Mouse (Mus musculus): Measurements from ENCODE around the gene F11r.

Gene F11r

DNA sequence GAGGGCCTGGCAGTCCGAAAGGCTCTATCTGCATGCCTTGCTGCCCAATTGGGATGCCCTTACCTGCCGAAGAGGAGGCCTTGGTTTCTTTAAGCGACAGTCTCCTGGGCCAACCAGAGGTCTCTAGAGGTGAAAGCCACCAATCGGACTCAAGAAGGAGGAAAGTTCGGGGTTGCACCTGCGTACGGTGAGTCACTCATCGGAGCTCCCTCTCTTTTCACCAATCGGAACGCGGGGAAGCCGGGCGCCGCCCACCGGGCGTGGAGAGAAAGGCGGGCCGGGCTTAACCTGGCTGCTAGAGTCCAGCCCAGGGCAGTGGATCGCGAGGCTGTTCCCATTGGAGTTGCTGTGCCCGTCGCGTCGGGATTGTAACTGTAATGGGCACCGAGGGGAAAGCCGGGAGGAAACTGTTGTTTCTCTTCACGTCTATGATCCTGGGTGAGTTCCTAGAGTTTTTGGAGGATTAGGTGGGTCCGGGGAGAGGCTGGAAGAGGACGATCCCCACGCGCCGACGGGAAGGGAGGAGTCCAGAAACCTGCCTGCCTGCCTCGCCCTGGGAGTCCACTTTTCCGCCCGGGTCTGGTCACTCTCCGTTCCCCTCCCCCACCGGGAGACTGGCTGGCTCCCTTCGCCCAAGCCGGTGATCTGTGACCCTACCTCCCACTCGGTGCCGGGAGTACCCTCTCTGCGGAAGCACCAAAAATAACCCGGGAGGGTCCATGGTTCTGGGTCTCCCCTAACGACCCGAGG is at the start of gene F11r:
TSS of gene F11r (plus strand) at position 272 of the 750 bp plus-strand sequence.
- DNase-seq (ENCODE audit: low read depth, low spot score) = peak; percentile 4

DNA sequence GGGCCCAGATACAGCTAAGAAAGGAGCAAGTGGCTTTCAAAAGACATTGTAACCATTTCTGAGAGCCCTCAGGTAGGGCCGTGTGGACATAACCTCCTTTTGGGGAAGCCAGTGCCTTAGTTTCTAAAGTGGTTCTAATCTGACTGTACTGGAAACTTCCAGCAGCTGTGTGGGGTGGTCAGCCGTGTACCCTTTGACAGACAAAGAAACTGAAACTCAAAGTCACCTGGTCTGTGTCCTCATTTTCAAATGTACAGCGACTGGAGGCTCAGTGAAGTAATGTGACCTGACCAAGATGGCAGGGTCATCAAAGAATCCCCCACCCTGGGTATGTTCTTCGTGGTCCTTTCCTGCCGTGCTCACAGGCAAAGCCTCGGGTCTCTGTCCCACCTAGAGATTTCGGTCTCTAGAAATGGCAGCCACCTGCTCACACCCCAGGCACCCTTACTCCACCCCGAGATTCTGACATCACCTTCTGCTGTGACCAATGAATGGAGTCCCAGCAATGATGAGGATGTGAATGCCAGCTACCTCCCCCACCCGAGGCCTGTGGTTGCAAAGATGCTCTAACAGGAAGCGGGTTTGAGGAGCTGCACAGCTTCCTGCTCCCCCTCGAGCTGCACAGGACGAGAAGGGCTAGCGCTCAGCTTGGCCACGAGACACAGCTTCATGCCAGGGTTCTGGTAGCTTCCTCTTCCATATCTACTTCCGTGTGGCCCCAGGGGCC is 48.8 kb upstream of the F11r start, which contains the start of gene Arhgap30:
TSS of gene Arhgap30 (plus strand) at position 579 of the 727 bp plus-strand sequence.
- DNase-seq (ENCODE audit: low read depth, low spot score) = no peak

DNA sequence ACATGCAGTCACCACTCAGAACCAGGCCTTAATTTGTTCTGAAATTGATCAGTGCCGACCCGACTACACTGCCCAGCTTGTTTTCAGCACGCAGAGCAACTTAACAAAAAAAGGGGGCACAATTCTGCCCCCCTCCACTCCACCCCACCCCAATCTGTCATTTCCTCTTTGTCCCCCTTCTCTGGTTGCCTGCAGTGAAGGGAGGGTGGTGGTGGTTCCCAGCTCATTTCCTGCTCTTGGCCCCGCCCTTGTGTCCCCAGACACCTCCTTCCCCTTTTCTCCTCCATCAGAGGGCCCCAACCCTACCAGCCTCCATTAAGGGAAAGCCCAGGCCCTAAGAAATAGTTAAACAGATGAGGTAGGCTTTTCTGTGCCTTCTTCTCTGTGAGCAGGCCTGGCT is 47.2 kb upstream of the F11r start:
- no peak for DNase-seq (ENCODE audit: low read depth, low spot score)

DNA sequence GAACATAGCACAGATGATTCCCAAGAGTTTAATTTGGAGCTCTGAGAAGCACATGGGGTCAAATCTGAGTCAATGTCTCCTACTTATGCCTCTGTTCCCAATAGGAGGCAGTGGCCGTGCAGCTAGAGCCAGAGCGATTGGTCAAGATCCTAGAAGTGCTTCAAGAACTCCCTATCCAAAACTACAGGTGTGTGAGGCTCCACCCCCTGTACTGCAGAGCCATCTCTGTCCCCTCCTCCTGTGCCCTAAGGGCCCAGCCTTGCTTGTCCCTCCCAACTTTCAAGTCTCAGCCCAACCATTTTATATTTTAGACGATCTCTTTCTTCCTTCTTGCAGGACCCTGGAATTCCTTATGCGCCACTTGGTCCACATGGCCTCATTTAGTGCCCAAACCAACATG is 35.5 kb upstream of the F11r start:
- no peak for DNase-seq (ENCODE audit: low read depth, low spot score)

DNA sequence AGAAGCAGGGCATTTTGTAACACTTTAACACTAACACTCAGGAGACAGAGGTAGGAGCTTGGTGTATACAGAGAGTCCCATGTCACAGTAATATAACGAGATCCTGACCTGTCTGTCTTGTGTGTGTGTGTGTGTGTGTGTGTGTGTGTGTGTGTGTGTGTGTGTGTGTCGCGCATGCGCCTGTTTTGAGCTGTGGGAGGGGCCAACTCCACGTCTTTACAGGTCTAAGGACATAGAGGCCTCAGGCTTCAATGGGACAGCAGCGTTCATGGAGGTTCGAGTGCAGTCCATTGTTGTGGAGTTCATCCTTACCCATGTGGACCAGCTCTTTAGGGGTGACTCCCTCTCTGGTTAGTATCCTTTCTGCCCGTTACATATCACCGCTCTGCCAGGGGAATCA is 34.3 kb upstream of the F11r start:
- DNase-seq (ENCODE audit: low read depth, low spot score) = no peak

DNA sequence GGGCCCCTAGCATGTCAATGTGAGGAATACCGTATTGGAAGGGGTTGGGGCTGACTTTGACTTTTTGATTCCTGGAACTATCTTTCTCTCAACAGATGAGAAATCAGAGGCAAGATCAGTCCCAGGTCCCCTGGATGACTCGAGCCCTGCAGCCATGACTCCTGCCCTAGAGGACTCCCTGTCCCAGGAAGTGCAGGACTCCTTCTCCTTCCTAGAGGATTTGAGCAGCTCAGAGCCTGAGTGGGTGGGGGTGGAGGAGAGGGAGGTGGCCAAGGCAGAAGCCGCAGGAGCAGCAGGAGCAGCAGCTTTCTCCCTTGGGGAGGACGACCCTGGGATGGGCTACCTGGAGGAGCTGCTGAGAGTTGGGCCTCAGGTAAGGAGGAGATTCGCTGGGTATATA is 30.1 kb upstream of the F11r start:
- no peak for DNase-seq (ENCODE audit: low read depth, low spot score)

DNA sequence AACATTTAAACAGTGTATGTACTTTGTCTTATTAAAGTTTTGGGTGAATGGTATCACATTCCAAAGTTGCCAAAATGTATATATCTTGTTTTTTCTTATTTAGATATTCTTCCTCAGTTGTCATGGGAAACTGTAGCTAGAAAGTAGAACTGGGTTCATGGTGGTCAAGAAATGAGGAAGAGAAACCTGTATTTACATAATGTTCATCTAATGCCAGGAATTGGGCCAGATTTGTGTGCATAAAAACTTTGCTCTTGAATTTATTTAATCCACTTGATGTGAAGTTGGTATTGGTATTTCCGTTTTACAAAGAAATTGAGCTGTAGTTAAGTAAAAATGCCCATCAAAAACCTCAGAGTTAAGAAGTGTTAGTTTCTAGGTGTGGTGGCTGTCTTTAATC is 27.1 kb upstream of the F11r start:
- no peak for DNase-seq (ENCODE audit: low read depth, low spot score)

DNA sequence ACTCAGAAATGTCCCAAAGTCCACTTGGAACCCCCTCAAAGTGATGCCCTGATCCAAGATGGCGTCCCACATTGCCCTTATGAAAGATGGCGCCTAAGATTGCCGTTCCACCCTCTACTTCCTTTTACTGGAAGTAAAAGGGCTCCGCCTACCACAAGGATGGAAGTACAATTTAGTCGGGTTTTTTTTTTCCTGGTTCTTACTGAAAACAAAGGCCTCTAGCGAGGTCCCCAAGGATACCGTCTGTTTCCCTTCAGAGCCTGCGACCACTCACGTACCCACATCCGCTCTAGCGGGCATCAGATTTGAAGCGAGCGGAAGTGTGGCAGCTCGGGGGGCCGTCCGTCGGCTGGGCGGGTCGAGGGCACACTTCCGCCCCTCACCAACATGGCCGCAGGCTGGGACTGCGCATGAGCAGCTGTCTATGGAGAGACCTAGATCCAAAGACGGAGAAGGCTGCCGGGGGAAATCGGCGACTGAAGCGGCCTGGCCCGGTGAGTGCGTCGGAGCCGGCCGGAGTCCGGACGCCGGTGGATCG is 26.3 kb upstream of the F11r start, which contains the start of gene Usf1:
TSS of gene Usf1 (plus strand) at position 367 of the 538 bp plus-strand sequence.
- DNase-seq (ENCODE audit: low read depth, low spot score) = peak; percentile 79

DNA sequence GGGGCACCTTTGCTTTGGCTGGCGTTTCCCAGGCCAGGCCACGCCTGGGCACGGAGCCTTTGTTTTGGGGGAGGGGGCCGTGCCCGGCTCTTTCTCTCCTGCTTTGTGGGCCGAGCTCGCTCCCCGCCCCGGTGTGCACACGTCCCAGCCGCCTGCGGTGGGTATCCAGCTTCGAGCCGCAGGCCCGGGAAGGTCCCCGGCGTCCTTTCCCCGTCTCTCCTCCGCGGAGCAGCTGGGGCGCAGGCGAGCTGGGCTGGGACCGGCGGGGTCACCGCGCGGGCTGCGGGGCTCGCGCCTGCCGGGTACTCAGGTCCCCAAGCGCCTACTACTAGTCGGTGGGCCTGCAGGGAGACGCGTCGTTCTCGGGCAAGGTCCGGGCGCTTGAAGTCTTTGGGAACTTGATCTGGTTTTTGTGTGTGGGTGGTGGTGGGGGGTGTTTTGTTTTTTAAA is 25.8 kb upstream of the F11r start:
- no peak for DNase-seq (ENCODE audit: low read depth, low spot score)

DNA sequence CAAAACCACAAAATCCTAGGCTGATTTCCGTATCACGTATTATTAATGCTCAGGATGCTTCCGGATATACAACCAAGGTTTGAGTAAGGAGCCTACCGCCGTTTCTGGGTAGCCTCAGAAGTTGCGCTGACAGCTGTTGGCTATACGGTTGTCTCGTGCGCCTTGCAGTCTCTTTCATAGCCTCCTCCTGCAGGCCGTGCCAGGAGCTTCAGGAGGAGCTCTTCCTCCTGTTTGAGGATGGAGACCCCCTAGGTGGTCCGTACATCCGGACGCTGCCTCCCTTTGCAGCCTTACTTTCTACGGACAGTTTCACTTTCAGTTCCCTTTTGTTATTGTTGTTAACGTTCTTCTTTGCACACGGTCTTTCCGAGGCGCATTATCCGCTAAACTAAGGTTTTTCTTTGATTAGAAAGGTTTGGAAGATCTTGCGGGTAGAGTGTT is 25.3 kb upstream of the F11r start:
- DNase-seq (ENCODE audit: low read depth, low spot score) = no peak

DNA sequence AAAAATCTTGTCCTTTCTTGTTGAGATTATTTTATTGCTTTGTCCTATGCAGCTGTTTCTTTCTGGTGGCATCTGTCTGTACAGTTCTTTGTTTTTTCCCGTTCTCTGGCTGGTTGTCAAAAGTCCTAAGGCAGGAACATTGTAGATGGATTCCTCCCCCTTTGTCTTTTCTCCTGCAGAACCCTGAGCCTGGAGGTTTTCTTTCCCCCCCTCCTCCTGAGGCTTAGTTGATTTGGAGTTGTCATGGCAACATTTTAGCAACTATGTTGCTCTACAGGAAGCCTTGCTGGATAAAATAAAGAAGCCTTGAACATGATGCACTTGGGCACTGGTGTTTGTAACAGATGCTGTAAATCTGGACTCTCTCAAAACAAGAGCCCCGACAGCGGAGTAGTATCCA is 24.9 kb upstream of the F11r start:
- DNase-seq (ENCODE audit: low read depth, low spot score) = no peak

DNA sequence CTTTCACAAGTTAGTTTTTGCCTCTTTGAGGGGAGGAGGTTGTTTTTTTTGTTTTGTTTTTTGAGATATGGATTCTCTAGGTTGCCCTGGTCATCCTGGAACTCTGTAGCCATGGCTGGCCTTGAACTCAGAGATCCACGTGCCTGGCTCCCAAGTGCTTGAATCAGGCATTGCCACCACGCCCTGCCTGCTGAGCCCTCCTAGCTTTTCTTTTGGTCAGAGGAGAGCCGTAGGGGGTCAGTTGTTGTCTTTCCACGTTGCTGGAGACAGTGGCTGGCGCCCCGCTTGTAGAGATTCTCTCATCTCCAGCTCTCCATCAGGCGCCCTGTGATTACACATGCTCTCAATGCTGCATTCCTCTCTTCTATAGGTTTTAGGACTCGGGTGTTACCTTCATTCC is 23.7 kb upstream of the F11r start:
- DNase-seq (ENCODE audit: low read depth, low spot score) = no peak

DNA sequence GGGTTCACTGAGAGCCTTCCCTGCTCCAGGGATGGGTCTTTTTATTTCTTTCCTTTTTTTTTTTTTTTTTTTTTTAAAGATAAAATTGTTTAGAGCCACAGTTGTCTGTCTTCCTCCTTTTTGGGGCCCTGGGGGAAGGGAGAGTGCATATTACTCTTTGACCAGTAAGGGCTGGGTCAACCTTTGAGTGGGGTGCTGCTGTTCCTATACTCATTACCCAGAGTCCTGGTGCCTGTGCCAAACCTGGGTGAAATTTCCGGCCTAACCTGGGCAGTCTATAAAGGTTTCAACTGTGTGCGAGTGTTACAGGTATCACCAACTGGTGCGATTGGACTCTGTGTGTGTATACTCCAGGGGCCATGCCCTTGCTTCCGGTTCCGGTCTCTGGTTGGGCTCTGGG is 18.7 kb upstream of the F11r start, which contains the start of gene Tstd1:
TSS of gene Tstd1 (plus strand) at position 213 of the 400 bp plus-strand sequence.
- DNase-seq (ENCODE audit: low read depth, low spot score) = no peak

DNA sequence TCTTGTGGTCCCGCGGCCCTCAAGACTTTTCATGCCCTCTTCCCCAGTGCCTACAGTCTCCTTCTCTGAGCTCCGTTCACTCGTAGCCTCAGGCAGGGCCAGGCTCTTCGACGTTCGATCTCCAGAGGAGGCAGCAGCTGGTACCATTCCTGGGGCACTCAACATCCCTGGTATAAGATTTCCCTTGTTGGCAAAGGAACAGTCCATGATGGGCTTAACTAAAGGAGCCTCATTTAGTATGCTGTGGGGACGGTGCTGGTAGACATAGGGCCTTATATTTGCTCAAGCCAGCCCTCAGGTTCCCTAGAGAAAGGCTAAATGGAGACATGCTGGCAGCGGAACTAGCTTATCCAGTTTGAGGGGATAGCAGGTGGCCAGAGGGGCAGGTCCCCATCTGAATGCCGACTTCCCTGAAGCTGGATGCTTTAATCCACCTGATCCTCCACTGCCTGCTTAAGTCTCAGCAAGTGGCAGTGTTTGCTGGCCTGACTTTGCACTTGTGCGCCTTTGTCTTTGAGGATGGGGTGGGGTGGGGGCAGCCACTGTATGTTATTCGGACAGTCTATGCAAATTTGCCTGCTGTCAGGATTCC is 17.9 kb upstream of the F11r start:
- DNase-seq (ENCODE audit: low read depth, low spot score) = no peak

DNA sequence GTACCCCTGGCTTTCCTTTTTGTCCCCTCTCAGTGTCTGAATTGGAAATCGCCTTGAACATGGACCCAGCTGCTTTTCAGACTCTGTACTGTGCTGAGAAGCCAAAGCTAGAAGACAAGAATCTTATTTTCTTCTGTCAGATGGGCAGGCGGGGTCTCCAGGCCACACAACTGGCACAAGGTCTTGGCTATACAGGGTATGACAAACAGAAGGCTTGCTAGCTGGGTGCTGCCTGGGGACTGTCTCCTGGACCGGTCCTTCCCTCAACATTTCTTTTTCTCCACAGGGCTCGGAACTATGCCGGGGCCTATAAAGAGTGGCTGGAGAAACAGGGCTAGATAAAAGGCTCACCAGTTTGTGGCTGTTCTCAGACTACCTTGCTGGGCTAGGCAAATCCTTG is 17.4 kb upstream of the F11r start:
- DNase-seq (ENCODE audit: low read depth, low spot score) = no peak

DNA sequence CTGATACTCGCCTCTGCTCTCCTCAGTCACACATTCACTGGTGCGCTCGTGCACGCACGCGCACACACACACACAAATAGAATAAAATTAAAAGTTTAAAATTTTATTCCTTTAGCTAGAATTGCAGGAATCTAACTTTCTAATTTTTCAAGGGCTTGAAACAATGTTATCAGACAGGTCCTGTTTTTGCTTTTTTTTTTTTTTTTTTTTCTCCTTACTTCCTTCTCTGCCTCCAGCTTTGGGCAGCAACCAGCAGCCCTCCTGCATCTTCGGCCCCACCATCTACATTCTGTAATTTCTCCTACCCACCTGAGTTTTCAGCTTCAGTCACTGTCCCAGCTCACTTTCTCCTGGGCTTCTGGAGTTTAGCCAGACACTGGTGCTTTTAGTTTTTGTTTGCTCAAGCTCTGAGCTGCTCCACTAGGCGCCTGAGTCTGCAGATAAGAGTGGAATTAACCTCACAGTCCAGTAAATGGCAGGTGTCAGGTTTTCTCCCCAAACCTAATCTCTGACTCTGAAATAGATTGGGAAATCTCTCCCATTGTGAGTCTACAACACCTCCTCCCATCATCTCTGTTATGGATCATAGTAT is 14.7 kb upstream of the F11r start:
- DNase-seq (ENCODE audit: low read depth, low spot score) = no peak

DNA sequence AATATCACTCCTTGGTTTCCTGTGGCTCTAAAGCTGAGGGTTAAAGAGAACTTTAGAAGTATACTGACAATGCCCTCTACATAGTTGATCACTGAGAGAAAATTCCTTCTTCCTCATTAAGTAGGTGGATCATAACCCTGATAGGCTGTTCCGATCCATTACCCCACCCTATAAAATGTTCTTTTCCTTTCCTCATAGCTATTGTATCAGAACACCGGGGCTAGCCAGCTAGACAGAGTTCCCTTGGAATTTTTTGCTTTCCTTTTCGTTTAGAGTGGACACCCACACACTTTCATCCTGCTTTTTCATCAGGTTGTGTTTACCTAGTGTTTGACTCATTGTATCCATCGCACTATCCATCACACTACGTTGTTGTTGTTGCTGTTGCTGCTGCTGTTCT is 12.7 kb upstream of the F11r start:
- no peak for DNase-seq (ENCODE audit: low read depth, low spot score)

DNA sequence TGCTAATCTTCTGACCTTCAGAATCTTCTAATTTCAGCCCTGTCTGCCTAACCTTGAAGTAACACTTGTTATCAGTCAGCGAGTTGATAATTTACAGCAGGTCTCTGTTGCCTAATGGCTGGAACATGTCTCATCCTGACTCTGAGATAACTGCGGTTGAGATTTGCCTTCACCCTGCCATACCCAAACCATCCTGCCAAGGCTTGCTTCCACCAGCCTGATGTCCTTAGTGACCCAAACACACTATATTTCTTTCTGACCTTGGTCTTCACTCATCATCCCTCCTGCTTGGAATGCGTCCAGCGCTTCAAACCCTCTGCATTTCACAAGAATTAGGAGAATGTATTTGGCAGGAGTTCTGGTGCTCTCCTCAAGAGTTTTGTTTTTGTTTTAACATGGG is 12.2 kb upstream of the F11r start:
- DNase-seq (ENCODE audit: low read depth, low spot score) = no peak

DNA sequence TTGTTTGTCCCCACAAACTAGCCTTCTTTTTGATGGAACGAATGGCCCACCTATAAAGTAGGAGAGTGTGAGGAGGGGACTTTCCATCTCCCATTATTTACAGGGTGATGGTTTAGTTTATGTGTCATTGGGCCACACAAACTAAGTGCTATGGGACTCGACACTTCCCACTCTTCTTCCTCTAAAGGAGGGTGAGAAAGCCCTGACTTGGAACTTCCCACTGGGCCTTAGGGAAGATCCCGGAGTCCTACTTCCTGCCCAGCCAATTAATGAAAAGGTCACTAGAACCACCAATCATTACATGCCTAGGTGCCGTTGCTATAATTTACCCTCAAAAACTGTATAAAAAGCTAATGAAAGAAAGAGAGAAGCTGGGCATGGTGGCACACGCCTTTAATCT is 5.2 kb upstream of the F11r start:
- no peak for DNase-seq (ENCODE audit: low read depth, low spot score)

DNA sequence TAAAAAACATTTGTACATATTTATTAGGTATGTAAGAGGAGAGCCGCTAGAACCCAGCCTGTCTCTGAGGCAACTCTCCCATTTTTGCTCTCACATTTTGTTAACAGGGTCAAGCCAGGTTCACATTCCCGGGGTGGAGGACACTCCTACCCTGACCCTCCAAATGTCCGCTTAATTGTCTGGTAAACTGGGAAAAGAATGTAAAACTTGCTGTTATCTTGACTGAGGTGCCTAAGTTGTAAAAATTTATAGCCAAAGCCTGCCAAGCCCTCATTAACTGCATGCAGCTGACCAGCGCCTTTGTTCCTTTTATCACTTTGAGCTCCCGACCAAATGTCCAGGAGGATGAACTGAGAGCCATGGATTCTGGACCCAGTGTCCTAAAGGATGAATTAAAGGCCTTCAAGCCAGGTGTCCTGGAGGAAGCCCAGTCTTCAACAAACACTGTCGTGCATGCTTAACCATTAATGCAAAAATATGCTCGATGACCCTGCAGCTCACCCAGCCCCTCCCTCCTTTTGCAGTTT is 2.0 kb upstream of the F11r start:
- no peak for DNase-seq (ENCODE audit: low read depth, low spot score)

DNA sequence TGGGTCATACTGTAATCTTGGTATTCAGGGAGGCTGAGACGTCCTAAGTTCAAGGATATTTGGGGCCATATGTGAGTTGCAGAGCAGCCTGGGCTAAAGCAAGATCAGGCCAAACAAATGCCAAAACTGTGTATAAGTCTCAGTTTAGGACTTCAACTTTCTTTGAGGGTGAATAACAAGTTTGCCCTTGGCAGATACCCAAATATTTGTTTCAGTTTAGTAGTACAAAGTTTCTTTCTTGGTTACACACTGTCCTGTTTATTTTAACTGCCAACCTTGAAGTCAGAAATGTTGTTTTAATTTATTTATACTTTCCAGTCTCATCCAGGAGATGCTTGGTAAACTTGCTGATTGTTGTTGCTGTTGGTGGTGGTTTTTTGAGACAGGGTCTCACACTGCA is 1.4 kb upstream of the F11r start:
- no peak for DNase-seq (ENCODE audit: low read depth, low spot score)

Data from c-Kit-negative CD71-positive TER-119-positive erythroid progenitor cells, embryonic 14.5 days (primary cell).